ENCODE assay signal across 12 mouse cellular contexts in genomic region chr6:144963156-144963555, GRCm38 (mm10).
DNase-seq lines count a peak whose midpoint lies in the region; ATAC-seq and TF ChIP-seq lines count a peak whose summit lies in the region.
"Had no signal": no experiment of that assay in that cellular context is flagged by ENCODE, and none has a peak within 500 bp of the region (broad histone marks: within the 10 kb centered on the region; RNA-seq: fewer than 3 reads in every experiment).

No protein-coding gene starts in this region.

- H3K9ac ChIP-seq in liver, adult 2 months (ENCODE audit: low read depth, low read length), result no peak overlapping the region
- no peak overlapping the region for H3K9ac ChIP-seq in liver, embryonic 11.5 days (ENCODE audit: low read depth, low read length)
- H3K9ac ChIP-seq: hindbrain, embryonic 13.5 days had no signal

- H3K4me3 ChIP-seq in liver, adult 2 months (ENCODE audit: insufficient read depth, low read depth, low read length), result no peak overlapping the region
- H3K4me3 ChIP-seq in liver, embryonic 11.5 days (ENCODE audit: low read depth, low read length), result no peak overlapping the region
- no peak overlapping the region for H3K4me3 ChIP-seq in thymus, adult 2 months (ENCODE audit: control insufficient read depth, insufficient read depth, low read length)
- H3K4me3 ChIP-seq: hindbrain, embryonic 13.5 days had no signal

- WGBS in liver, adult 2 months, result 86% methylated on average over 8 of the region's 8 CpGs
- WGBS in liver, embryonic 11.5 days, result 74% methylated on average over 8 of the region's 8 CpGs
- WGBS in thymus, adult 2 months, result 90% methylated on average over 8 of the region's 8 CpGs

- H3K4me2 ChIP-seq in liver, embryonic 11.5 days, result no peak overlapping the region
- H3K4me2 ChIP-seq: hindbrain, embryonic 13.5 days had no signal

- no peaks in the 10 kb centered on the region for H3K36me3 ChIP-seq in liver, adult 2 months (ENCODE audit: control insufficient read depth, insufficient read depth, low read length)
- no peaks in the 10 kb centered on the region for H3K36me3 ChIP-seq in liver, embryonic 11.5 days (ENCODE audit: control insufficient read depth, insufficient read depth, low read length)
- no peaks in the 10 kb centered on the region for H3K36me3 ChIP-seq in thymus, adult 2 months (ENCODE audit: control insufficient read depth, insufficient read depth, low read length)
- no peaks in the 10 kb centered on the region for H3K36me3 ChIP-seq in splenic B cell, adult 2 months (ENCODE audit: control insufficient read depth, insufficient read depth, low read length, poor library complexity, severe bottlenecking)
- H3K36me3 ChIP-seq: hindbrain, embryonic 13.5 days had no signal

- no peak overlapping the region for H3K27ac ChIP-seq in liver, adult 2 months (replicated peaks; ENCODE audit: insufficient read depth, low read depth, low read length)
- H3K27ac ChIP-seq in liver, embryonic 11.5 days (ENCODE audit: low read depth, low read length), result no peak overlapping the region
- no peak overlapping the region for H3K27ac ChIP-seq in thymus, adult 2 months (ENCODE audit: control insufficient read depth, insufficient read depth, low read length)
- H3K27ac ChIP-seq: hindbrain, embryonic 13.5 days had no signal

- no peaks in the 10 kb centered on the region for H3K9me3 ChIP-seq in liver, embryonic 11.5 days (ENCODE audit: control insufficient read depth, low read length)
- H3K9me3 ChIP-seq: hindbrain, embryonic 13.5 days had no signal

- H3K27me3 ChIP-seq in liver, adult 2 months (ENCODE audit: control insufficient read depth, insufficient read depth, low read length), result no peaks in the 10 kb centered on the region
- no peaks in the 10 kb centered on the region for H3K27me3 ChIP-seq in liver, embryonic 11.5 days (replicated peaks; ENCODE audit: control insufficient read depth, insufficient read depth, low read length)
- no peaks in the 10 kb centered on the region for H3K27me3 ChIP-seq in thymus, adult 2 months (ENCODE audit: control insufficient read depth, insufficient read depth, low read length)
- H3K27me3 ChIP-seq in splenic B cell, adult 2 months (ENCODE audit: control insufficient read depth, insufficient read depth, low read length, poor library complexity, severe bottlenecking), result no peaks in the 10 kb centered on the region
- H3K27me3 ChIP-seq: hindbrain, embryonic 13.5 days had no signal

- TF ChIP-seq CTCF in liver, adult 2 months (IDR thresholded peaks at IDR 0.05; ENCODE audit: low read depth, low read length), result peak; percentile 33
- no peak for TF ChIP-seq CTCF in thymus, adult 2 months (IDR thresholded peaks at IDR 0.05; ENCODE audit: borderline replicate concordance, control insufficient read depth, extremely low read depth, insufficient read depth, low read length, poor library complexity)

- H3K4me1 ChIP-seq in liver, adult 2 months (ENCODE audit: control insufficient read depth, insufficient read depth, low read length), result peaks cover 2% of the 10 kb centered on the region; the same call in 1 of the 2 replicates
- no peaks in the 10 kb centered on the region for H3K4me1 ChIP-seq in liver, embryonic 11.5 days (replicated peaks; ENCODE audit: control insufficient read depth, insufficient read depth, low read length)
- no peaks in the 10 kb centered on the region for H3K4me1 ChIP-seq in thymus, adult 2 months (replicated peaks; ENCODE audit: control insufficient read depth, insufficient read depth, low read length)
- H3K4me1 ChIP-seq: hindbrain, embryonic 13.5 days had no signal

- ATAC-seq in CD4-positive, CD25-positive, alpha-beta regulatory T cell, adult 4 months, result no peak
- ATAC-seq in liver, embryonic 11.5 days (replicated peaks; ENCODE audit: low FRiP score), result no peak

- DNase-seq in CD4-positive, CD25-positive, alpha-beta regulatory T cell, adult 2 months (ENCODE audit: low read depth, low spot score), result peak; percentile 16
- no peak for DNase-seq in liver, adult 2 months (ENCODE audit: extremely low read depth, low read depth, low spot score)
- no peak for DNase-seq in liver, embryonic 11.5 days (ENCODE audit: low spot score)
- peak; percentile 13 to 15 for DNase-seq in thymus, postnatal 36 days
- no peak for DNase-seq in thymus, adult 2 months
- peak; percentile 16 for DNase-seq in splenic B cell, adult 2 months (ENCODE audit: low read depth, low spot score)
- no peak for DNase-seq in embryo, embryonic 9.5 days (ENCODE audit: extremely low spot score)
- DNase-seq: gastrocnemius, postnatal 36 days; kidney, adult 9 months; right cerebral cortex, adult 18-20 months had no signal

- TF ChIP-seq POLR2A in liver, adult 2 months (IDR thresholded peaks at IDR 0.05; ENCODE audit: extremely low read depth, insufficient read depth, low read length), result no peak
- TF ChIP-seq POLR2A in thymus, adult 2 months (IDR thresholded peaks at IDR 0.05; ENCODE audit: control insufficient read depth, extremely low read depth, insufficient read depth, low read length, poor library complexity), result no peak

- H3K79me2 ChIP-seq in liver, adult 2 months (ENCODE audit: control insufficient read depth, insufficient read depth, low read length), result no peaks in the 10 kb centered on the region

Comparison
In these comparisons a context has a peak if more than half of its experiments do, and no peak if none do; other contexts are left out.
1. DNase-seq: peak in CD4-positive, CD25-positive, alpha-beta regulatory T cell, adult 2 months (single experiment), thymus, postnatal 36 days (2 of 2) and splenic B cell, adult 2 months (single experiment); none in liver, adult 2 months (single experiment), liver, embryonic 11.5 days (single experiment), thymus, adult 2 months (single experiment) and embryo, embryonic 9.5 days (single experiment).